Mouse (Mus musculus) left cerebral cortex, postnatal 10 days (tissue): ENCODE measurements at regions not wholly inside any gene's neighbourhood (a gene's known extent, or its start where the extent isn't known, plus 50 kb on each side); places are given as distances from the start of the nearest gene placed in this dataset.

Experiments
- DNase-seq, 2 experiments: peaks; one replicate each; pipeline ENCODE4 v3.0.0; 2021 to 2022; ENCODE audit warnings: low spot score in 2 of 2, mixed read lengths in 1 of 2; ENCODE audit errors: extremely low spot score in 1 of 2
- intact Hi-C: fragments of 180-260 bp; cut with DNase I; formaldehyde crosslinking; loops from one replicate; pipeline ENCODE4 v1.15.1; 2025

DNA sequence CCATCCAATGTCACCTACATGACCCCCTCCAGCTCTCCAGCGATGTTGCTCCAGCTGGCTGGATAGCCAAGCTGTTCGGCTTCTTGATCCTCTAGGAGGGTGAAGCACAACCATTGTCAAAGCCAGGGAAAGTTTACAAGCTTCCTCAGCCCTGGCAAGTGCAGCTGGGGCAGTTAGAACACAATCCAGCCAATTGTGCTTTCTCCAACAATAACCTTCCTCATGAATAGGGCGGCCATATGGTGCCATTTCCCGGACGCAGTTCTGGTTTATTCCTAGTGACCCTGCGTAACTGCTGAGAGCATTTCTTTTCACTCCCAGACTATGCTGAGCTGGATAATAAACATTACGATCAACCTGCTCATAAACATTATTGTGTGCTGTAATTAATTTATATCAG, 233.3 kb upstream of the Sox11 start:
- DNase-seq, result no peak
- intact Hi-C loops, result no loop called here

DNA sequence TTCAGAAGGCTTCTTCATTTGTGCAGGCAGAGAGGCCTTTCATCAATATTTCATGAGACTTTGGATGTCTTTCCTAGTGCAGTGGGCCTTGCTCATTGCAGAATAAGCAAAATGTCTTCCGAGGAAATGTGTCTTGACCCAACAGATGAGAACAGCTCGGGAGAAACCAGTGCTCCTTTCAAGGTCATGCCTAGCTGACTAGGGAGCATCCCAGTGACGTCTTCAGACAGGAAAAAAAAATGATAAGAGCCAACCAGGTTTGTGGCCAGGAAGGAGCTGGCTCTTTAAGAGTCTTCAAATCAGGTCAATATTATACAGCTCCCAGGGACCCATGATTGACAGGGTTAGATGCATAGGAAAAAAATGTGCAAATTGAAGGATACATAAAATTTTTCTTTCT, 224.9 kb upstream of the Sox11 start:
- intact Hi-C loops, result no loop called here

DNA sequence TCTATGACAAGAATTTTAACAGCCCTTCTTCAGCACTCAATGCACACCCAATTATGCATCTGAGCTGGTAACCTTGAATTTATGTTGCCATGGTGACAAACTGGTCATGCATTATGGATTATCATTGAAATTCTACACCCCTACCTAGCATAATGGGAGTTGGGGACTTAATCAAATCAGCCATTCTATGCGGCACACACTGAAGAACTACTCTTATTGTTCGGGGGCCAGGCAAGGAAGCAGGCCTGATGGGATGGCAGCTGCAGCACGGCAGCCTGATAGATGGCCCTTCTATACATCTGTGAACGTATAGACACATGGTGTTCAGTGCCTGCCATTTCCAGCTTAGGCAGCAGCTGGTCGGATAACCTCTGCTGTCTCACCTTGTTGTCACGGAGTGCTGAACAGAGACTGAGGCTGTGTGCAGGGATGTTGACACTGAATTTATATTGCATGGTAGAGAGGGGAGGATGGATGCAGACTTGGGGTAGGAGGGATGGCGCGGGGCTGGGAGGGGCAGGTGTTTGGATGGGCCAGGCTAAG, 223.7 kb upstream of the Sox11 start:
- intact Hi-C loops, result no loop called here
- peak in 1 of 2 experiments; percentile 9 for DNase-seq

More for the DNA sequence above, 224.9 kb upstream of the Sox11 start:
- DNase-seq, result no peak

DNA sequence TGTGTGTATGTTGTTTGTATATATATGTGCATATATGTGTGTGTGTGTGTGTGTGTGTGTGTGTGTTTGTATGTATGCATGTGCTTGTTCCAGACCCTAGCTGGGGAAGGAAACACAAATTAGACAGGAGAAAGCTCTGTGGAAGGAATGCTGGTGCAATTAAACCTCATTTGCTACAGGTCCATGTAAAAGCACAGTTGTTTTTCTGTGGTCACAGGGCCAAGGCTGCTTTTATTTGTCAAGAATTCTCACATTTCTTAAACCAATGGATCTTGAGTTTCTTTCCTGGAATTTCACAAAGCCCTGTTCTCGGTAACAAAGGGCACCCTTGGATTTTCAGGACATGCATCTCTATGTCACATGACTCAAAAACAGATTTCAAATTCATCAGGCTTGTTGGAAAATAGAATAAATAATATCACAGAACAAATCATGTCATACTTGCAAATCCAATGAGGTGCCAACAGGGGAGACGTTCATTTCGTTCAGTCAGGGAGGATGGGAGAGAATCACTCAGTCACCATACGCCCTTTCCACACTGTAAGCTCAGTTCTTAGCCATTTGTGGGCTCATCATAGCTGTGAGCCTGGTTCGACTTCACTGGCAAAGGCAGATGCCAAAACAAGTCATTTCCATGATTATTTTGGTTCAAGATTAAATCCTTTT, 222.4 kb upstream of the Sox11 start:
- intact Hi-C loops, result no loop called here
- DNase-seq, result no peak

DNA sequence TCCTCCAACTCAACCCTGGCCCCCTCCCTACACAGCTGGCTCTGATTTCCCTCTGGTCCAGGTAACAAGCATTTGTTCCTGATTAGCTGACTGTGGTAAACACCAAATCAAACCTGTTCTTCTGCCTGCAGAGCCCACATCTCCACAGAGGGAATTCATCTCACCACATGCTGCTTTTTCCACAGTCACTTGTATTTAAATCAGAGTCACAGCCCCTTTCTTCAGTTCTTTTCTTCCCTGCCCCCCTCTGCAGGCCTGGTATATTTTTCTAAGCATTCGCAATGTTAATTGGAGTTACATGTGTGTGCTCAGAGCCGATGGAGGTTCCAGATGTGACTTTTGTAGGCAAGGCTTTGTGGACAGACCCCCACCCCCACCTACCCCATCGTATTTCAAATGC, 221.5 kb upstream of the Sox11 start:
- no peak for DNase-seq
- intact Hi-C loops, result no loop called here

DNA sequence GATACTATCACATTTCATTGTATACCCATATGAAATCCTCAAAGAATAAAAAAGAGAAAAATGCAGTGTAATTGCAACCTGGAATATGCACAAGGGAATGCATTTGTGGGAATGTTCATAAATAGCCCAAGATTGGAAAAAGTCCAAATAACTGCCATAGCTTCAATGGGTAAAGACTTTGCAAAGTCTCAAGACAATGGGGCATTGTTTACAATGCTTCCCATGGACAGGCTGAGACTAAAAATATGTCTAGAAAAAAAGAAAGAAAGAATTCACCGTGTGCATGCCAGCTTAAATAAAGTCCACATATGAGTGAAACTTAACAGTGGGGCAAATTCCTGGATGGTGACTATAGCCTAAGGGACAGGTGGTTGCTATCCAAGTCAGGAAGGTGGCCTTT, 210.4 kb upstream of the Sox11 start:
- DNase-seq, result no peak
- intact Hi-C loops, result no loop called here

DNA sequence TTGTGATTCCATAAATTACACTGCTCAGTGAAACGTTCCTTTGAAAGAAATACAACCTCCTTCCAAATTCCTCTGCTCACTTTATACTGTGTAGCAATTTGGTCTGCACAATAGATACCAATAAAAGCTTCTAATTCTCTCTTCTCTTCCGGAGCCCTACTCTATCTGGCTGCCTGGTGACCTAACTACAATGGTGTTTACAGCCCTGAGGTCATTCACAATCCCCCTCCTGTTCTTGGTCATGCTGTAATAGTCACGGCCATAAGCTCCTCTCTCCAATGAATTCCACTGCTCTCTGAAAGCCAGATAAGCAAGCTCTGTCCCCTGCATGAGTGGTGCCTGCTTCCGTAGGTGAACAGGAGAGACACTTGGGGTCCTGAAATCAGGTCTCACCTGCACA, 195.8 kb upstream of the Sox11 start:
- intact Hi-C loops, result no loop called here
- DNase-seq, result no peak

DNA sequence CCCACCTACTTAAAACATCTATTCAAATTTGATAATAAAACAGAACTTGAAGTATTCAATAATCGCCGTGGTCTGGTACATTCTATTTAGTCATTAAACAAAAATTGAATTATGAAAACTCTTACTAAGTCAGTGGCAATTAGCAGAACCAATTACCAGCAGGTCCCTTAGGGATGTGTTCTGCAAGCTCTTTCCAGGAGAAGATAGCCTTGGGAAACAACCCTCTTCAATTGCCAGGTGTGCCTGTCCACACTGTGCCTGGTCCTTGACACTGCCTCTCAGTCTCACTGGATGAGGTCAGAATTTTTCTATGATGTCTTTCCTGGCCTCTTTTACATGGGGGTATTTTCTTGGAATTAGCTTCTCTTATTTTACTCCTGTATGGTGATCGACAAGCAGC, 195.1 kb upstream of the Sox11 start:
- intact Hi-C loops, result no loop called here
- no peak for DNase-seq

DNA sequence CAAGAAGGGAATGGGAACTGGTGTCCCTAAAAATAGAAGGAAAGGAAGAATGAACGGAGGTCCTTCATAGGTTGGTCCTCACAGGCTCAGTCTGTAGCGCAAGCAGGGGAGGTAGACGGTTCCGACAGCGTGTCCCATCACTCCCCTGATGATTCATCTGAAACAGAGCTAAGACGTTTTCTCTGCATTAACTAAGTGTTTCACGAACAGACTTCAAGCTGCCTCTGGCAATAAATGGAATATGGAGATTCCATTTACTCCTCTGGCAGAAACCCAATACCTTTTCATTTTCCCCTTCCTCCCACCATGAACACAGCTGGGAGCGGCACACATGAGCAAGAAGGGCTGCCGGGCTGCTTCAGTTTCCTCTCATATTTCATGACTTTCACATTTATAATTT, 194.6 kb upstream of the Sox11 start:
- intact Hi-C loops, result no loop called here
- DNase-seq, result no peak

DNA sequence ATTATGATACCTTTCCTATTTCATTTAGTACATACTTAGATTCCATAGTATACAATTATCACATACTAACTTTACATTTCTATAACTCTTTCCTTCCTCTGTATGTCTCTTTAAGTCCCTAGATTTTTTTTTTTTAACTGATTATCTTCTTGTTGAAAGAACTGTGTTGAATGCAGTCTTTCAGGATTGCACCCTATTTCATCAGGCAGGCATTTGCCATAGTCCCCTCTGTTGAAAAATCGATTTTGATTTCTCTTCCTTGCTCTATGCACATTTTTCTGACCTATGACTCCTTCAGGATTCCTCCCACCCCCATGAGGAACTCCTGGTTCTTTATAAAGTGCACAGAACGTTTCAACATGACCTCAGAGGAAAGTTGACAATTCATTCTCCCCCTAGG, 183.2 kb upstream of the Sox11 start:
- DNase-seq, result no peak
- intact Hi-C loops, result no loop called here

DNA sequence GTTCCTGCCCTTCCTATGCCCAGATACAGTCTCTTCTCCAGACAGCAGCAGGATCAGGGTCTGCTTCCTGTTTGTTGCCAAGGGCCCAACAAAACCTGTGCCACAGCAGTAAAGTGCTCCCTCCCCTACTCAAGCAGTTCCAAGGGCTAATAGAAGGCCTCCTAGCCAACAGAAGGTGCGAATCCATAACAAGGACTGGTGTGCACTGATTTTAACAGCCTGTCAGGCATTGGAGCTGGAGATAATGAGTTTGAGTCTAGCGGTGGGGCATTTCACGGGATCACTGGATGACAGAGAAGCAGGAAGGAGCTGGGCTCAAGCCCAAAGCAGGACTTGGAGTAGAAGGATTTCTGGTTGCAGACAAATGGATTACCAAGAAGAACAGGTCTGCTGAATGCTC, 170.9 kb upstream of the Sox11 start:
- no peak for DNase-seq
- intact Hi-C loops, result no loop called here

DNA sequence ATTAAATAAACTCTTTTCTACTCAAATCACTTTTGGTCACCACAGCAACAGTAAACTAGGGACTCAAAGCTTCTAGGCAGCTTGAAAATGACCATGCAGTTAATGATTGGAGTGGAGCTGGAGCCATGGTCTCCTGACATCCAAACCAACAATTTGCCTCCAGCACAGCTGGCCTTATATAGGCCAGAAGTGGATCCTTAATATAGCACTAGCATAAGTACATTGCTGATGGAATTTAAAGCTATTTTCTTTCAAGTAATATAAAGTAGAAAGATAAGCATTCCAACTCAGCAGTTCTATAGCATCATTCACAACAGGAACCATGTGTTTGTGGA, 165.8 kb upstream of the Sox11 start:
- no peak for DNase-seq
- intact Hi-C loops, result no loop called here

DNA sequence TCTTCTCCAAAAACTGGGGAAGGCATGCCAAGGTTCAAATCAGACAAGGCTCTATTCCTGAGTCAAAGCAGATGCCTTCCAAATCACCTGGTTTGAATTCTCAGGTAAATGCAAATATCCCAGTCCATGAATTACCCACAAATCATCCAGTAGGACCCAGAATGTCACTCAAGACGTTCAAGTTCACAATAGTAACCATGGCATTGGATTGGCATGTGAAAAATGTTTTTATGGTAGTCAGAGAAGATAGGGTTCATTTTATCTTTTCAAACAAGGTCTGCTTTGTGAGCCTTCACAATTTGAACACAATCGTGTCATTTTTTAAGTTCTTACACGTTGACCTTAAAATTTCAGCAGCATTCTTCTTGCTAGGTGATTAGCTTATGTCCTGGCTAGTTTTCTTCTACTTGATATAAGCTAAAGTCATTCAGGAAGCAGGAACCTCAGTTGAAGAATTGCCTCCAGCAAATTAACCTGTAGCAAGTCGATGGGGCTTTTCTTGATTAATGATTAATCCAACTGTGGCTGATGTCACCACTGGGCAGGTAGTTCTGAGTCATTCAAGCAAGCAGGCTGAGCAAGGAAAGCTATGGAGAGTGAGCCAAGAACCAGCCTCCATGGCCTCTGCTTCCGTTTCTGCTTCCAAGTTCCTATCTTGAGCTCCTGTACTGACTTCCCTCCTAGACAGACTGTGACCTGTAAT, 165.3 kb upstream of the Sox11 start:
- DNase-seq, result no peak
- intact Hi-C loops, result no loop called here

DNA sequence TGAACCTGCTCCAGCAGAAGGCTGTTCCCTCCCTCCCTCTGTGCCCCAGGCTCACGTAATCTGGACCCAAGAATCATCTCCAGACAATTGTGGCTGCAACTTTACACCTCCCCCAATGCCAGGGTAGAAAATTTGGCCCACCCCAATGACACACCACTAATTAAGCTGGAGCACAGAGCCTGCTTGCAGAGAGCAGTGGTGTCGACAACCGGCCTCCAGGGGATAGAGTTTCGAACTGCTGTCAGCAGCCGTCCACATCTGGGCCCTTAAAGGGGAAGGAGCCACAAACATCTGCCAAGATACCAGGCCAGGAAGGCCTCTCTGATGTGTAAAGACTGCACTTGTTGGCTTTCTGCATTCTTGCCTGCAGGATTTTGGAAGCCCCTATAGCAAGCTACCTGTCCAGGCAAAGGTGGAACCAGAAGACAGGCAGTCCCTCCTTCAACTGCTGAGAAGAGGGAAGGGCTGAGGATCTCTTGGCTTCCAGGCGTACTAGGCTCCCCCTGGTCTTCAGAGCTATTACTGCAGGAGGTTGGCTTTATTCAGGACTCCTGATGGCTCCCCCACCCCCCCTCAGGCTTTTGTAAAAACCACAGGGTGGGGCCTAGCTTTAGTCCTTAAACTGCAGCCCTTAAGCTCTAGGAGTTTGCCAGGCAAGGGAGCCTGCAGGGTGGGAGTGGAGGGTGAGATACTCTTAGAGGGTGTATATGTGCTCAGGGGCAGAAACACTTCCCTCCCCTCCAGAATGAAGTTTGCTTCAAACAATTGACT, 160.5 kb upstream of the Sox11 start:
- intact Hi-C loops, result no loop called here
- DNase-seq, result no peak

DNA sequence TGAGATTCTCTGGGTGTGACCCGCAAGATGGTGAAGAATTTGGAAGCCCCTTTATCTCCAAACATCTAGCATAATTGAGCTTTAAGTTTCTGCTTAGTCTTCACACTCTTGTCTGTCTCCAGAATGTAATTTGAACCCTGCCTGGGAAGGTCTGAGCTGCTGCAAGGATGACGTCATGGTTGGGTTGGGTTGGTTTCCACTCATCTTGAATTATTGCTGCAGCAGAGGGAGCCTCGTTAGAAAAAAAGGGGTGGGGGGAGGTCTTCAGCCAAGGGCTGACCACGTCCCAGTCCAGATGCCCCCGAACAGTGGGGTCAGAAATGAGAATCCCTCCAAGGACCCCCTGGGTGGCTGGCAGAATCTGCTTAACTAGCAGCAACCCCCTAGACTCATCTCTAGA, 158.1 kb upstream of the Sox11 start:
- intact Hi-C loops, result no loop called here
- no peak for DNase-seq

DNA sequence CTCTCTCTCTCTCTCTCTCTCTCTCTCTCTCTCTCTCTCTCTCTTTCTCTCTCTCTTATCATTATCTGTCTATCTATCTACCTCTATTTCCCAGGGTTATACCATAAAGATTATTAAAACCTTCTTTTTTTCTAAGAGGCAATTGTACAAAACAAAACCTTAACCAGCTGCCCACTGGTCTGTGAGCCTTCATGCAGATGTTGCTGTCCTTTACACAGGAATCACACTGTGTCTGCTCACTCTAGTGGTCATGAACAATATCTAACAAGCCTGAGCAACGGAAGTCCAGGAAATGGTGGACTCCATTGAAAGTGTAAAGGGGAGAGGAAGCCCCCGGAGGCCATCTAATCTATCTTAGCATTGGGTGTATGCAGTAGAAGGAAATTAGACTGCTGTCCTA, 156.9 kb upstream of the Sox11 start:
- intact Hi-C loops, result no loop called here
- no peak for DNase-seq

DNA sequence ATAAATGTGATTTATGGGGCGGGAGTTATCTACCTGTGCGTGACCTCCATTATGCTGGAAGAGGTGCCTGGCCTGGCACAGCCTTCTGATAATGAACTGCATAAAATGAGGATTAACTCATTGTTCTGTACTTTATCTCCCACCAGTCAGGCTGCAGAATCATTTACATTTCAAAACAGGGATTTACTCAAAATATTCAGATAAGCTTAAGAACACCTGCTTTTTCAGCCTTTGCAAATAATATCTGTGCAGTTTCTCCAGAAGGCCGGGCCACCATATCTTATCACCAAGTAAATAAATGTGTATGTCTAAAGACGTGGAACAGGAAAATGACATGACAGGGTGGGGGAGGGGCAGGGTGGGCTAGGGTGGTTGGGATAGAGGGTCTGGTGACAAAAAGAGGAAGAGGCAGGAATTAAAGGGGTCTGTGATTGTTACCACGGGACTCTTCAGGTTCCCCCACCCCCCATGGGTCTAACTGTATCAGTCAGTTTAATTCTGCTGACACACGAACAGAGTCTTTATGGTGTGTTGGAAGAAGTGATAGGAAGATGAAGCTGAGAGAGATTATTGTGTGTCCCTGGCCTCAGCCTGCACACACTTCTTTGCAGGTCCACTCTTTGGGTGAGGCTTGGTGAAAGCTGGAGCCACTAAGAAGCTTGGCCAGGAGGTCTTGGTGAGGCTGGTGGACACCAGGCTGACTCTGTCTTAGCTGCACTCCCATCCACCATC, 154.6 kb upstream of the Sox11 start:
- DNase-seq, result no peak
- intact Hi-C loops, result no loop called here

DNA sequence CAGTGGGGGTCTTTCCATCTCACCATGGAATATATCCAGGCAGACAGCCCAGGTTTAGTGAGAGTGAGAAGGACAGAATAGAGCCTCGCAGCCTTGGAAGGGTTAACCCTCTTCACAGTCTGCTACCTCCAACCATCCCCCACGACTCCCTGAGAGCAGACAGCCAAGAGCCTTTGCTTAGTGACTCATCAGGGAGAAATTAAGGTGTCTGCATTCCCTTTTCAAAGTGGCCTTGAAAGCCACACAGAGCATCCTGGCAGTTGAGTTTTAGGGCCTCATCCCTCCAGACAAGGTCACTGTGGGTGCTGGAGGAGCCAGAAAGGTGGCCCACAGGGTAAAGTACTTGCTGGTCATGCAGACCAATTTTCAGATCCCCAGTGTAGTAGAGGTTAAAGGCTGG, 149.9 kb upstream of the Sox11 start:
- no peak for DNase-seq

DNA sequence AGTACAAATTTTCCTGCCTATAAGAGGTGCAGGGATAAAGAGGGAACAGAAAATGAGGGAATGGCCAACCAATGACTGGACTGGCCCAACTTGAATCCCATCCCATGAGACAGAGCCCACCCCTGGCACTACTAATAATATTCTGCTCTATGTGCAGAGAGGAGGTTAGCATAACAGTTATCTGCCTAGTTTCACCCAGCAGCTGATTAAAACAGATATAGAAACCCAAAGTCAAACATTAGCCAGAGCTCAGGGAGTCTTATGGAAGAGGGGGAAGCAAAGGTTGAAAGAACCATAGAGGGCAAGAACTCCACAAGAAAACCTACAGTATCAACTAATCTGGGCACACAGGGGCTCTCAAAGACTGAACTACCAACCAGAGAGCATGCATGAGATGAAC, 138.9 kb upstream of the Sox11 start:
- intact Hi-C loops, result no loop called here

More for the DNA sequence above, 149.9 kb upstream of the Sox11 start:
- intact Hi-C loops, result no loop called here

More for the DNA sequence above, 138.9 kb upstream of the Sox11 start:
- DNase-seq, result no peak
